Mouse (Mus musculus) MEL (cell line): ENCODE measurements around the gene Rogdi. TPM values are rescaled to one million over a fixed set of nuclear protein-coding genes. Genes with fewer than 3 reads are reported as not detected.

ENCODE experiments used
- DNase-seq: peaks from one replicate; pipeline ENCODE4 v3.0.0; 2011; ENCODE audit warnings: low read depth, low spot score
- H3K27ac ChIP-seq: 2 replicates; pipeline ENCODE4 v1.5.1; 2012; ENCODE audit warnings: low read depth, mild to moderate bottlenecking, control low read depth, low read length, moderate library complexity; ENCODE audit not compliant: control insufficient read depth
- H3K27me3 ChIP-seq, 2 experiments: fragments of 150-350 bp in 1 of 2; sonication (generic) in 1 of 2; 2 replicates each; pipeline ENCODE4 v1.6.1; 2012; ENCODE audit warnings: low read length in 2 of 2, mild to moderate bottlenecking in 2 of 2, improper control_type of control experiment in 1 of 2, moderate library complexity in 1 of 2; ENCODE audit not compliant: insufficient read depth in 2 of 2, control insufficient read depth in 1 of 2
- H3K36me3 ChIP-seq, 2 experiments: 2 replicates each; pipeline ENCODE4 v1.6.1; 2012 to 2014; ENCODE audit warnings: low read length in 2 of 2, improper control_type of control experiment in 1 of 2, inconsistent platforms in 1 of 2, mild to moderate bottlenecking in 1 of 2; ENCODE audit not compliant: insufficient read depth in 2 of 2, control insufficient read depth in 1 of 2
- H3K4me1 ChIP-seq, 2 experiments: fragments of 150-350 bp in 1 of 2; sonication (generic) in 1 of 2; 2 replicates each; pipeline ENCODE4 v1.6.1; 2012; ENCODE audit warnings: low read length in 2 of 2, improper control_type of control experiment in 1 of 2, mild to moderate bottlenecking in 1 of 2; ENCODE audit not compliant: insufficient read depth in 2 of 2, control insufficient read depth in 1 of 2
- H3K4me3 ChIP-seq, 2 experiments: fragments of 150-350 bp in 1 of 2; sonication (generic) in 1 of 2; 2 replicates each; pipeline ENCODE4 v1.5.1; 2012; ENCODE audit warnings: low read depth in 2 of 2, low read length in 2 of 2, mild to moderate bottlenecking in 2 of 2, moderate library complexity in 2 of 2, control low read depth in 1 of 2, improper control_type of control experiment in 1 of 2; ENCODE audit not compliant: control insufficient read depth in 1 of 2, insufficient read depth in 1 of 2
- H3K79me2 ChIP-seq: 2 replicates; pipeline ENCODE4 v1.6.1; 2012; ENCODE audit warnings: mild to moderate bottlenecking, low read length, moderate library complexity; ENCODE audit not compliant: control insufficient read depth, poor library complexity, insufficient read depth
- H3K9ac ChIP-seq: 2 replicates; pipeline ENCODE4 v1.6.1; 2012; ENCODE audit warnings: low read depth, mild to moderate bottlenecking, control low read depth, low read length, moderate library complexity; ENCODE audit not compliant: control insufficient read depth, poor library complexity, severe bottlenecking
- H3K9me3 ChIP-seq: fragments of 150-350 bp; sonication (generic); replicated peaks from 2 replicates; pipeline ENCODE4 v1.6.1; 2012; ENCODE audit warnings: mild to moderate bottlenecking, low read length, improper control_type of control experiment, moderate library complexity; ENCODE audit not compliant: insufficient read depth
- CHD1 ChIP-seq: IDR thresholded peaks from 2 replicates; pipeline ENCODE4 v1.6.1; 2012; ENCODE audit warnings: low read depth, mild to moderate bottlenecking, inconsistent platforms, low read length, improper control_type of control experiment
- CTCF ChIP-seq, 3 experiments: IDR thresholded peaks in 2 of 3; conservative IDR thresholded peaks in 1 of 3; 2 replicates each; pipeline ENCODE4 v1.5.1; 2011 to 2012; ENCODE audit warnings: low read length in 3 of 3, low read depth in 2 of 3, mild to moderate bottlenecking in 2 of 3, improper control_type of control experiment in 1 of 3, inconsistent platforms in 1 of 3, mixed read lengths in 1 of 3, moderate library complexity in 1 of 3; ENCODE audit not compliant: control insufficient read depth in 1 of 3, insufficient read depth in 1 of 3, poor library complexity in 1 of 3, severe bottlenecking in 1 of 3
- ELF1 ChIP-seq: IDR thresholded peaks from 2 replicates; pipeline ENCODE4 v1.6.1; 2014; ENCODE audit warnings: low read depth, mild to moderate bottlenecking, inconsistent platforms, low read length, improper control_type of control experiment, moderate library complexity
- GATA1 ChIP-seq: IDR thresholded peaks from 2 replicates; pipeline ENCODE4 v1.6.1; 2011; ENCODE audit warnings: low read depth, low read length, improper control_type of control experiment
- MAZ ChIP-seq: IDR thresholded peaks from 2 replicates; pipeline ENCODE4 v1.6.1; 2012; ENCODE audit warnings: low read depth, mild to moderate bottlenecking, inconsistent platforms, low read length, improper control_type of control experiment
- MXI1 ChIP-seq: IDR thresholded peaks from 2 replicates; pipeline ENCODE4 v1.6.1; 2011; ENCODE audit warnings: mild to moderate bottlenecking, low read depth, low read length, improper control_type of control experiment
- MYB ChIP-seq: IDR thresholded peaks from 2 replicates; pipeline ENCODE4 v1.6.1; 2011; ENCODE audit warnings: mild to moderate bottlenecking, low read depth, low read length, improper control_type of control experiment
- MYC ChIP-seq: IDR thresholded peaks from 2 replicates; pipeline ENCODE4 v1.6.1; 2011; ENCODE audit warnings: low read depth, mild to moderate bottlenecking, low read length, improper control_type of control experiment, moderate library complexity
- NELFE ChIP-seq: IDR thresholded peaks from 2 replicates; pipeline ENCODE4 v1.6.1; 2011; ENCODE audit warnings: low read depth, low read length, improper control_type of control experiment
- NRF1 ChIP-seq: IDR thresholded peaks from 2 replicates; pipeline ENCODE4 v1.6.1; 2014; ENCODE audit warnings: low read depth, mild to moderate bottlenecking, inconsistent platforms, low read length, improper control_type of control experiment, moderate library complexity; ENCODE audit not compliant: poor library complexity, insufficient read depth, severe bottlenecking
- POLR2AphosphoS2 ChIP-seq: IDR thresholded peaks from 2 replicates; pipeline ENCODE4 v1.6.1; 2011; ENCODE audit warnings: low read length, improper control_type of control experiment
- POLR2AphosphoS5 ChIP-seq: IDR thresholded peaks from 2 replicates; pipeline ENCODE4 v1.6.1; 2012; ENCODE audit warnings: low read depth, borderline replicate concordance, mild to moderate bottlenecking, inconsistent platforms, low read length, moderate library complexity, mixed read lengths
- RAD21 ChIP-seq: IDR thresholded peaks from 2 replicates; pipeline ENCODE4 v1.6.1; 2011; ENCODE audit warnings: mild to moderate bottlenecking, low read depth, low read length, improper control_type of control experiment
- SMC3 ChIP-seq: IDR thresholded peaks from 2 replicates; pipeline ENCODE4 v1.6.1; 2011; ENCODE audit warnings: low read depth, low read length, improper control_type of control experiment
- TAL1 ChIP-seq: IDR thresholded peaks from 2 replicates; pipeline ENCODE4 v1.6.1; 2012; ENCODE audit warnings: mild to moderate bottlenecking, inconsistent platforms, low read length, moderate library complexity, mixed read lengths
- TCF12 ChIP-seq: IDR thresholded peaks from 2 replicates; pipeline ENCODE4 v1.6.1; 2014; ENCODE audit warnings: low read depth, mild to moderate bottlenecking, inconsistent platforms, low read length, improper control_type of control experiment, moderate library complexity
- ZC3H11A ChIP-seq: IDR thresholded peaks from 2 replicates; pipeline ENCODE4 v1.6.1; 2012; ENCODE audit warnings: low read depth, mild to moderate bottlenecking, inconsistent platforms, low read length, improper control_type of control experiment
- ZMIZ1 ChIP-seq: IDR thresholded peaks from 2 replicates; pipeline ENCODE4 v1.6.1; 2012; ENCODE audit warnings: low read depth, mild to moderate bottlenecking, inconsistent platforms, low read length, improper control_type of control experiment, moderate library complexity
- ZNF384 ChIP-seq: IDR thresholded peaks from 2 replicates; pipeline ENCODE4 v1.6.1; 2012; ENCODE audit warnings: low read depth, mild to moderate bottlenecking, inconsistent platforms, low read length, improper control_type of control experiment
- polyA plus RNA-seq, 2 experiments: library from polyadenylated mRNA; stranded (reverse) in 1 of 2; unstranded in 1 of 2; fragments of >175 nt in 1 of 2; fragments of >200 nt in 1 of 2; gene quantifications; 2 replicates each; pipeline versions ENCODE4 v1.2.1 to v1.2.4; 2012; ENCODE audit warnings: low replicate concordance in 2 of 2, low read depth in 1 of 2; ENCODE audit not compliant: insufficient read length in 2 of 2, insufficient read depth in 1 of 2, missing spikeins in 1 of 2
- total RNA-seq: library from RNA; depleted of rRNA; stranded (reverse); fragments of 300-350 nt; gene quantifications from 2 replicates; pipeline ENCODE4 v1.2.3, GENCODE M21; 2012

Rogdi gene
- total and polyA plus RNA-seq, 3 experiments: 1.9 to 17.8 TPM; not detected in 1

DNA sequence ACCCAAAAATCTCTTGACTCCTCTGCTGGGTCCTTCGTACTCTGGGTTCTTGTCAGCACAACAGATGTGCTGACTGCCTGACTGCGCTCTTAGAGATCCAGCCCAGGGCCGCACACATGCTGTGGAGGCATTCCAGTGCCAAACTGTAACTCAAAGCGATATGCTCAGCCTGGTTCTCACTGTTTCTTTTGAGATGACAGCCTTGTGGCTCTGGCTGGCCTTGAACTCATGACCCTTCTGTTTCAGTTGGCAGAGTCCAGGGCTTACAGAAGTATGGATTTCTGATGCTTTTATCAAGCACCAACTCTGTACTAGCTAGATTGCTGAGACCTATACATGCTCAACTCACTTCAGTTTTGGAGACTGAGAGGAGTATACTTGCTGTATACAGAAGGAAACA, 20.1 kb downstream of the Rogdi start:
- H3K36me3 ChIP-seq: no peaks in the 10 kb centered on the region
- peaks cover 0 to 2% of the 10 kb centered on the region in 2 experiments; a peak in 3 of 4 replicates for H3K27me3 ChIP-seq
- no peak overlapping the region for H3K9ac ChIP-seq
- H3K9me3 ChIP-seq: no peaks in the 10 kb centered on the region
- 0 out of 4 replicates have a peak, but pooled peaks cover 0 to 4% of the 10 kb centered on the region in 2 experiments for H3K4me1 ChIP-seq
- no peak overlapping the region for H3K27ac ChIP-seq
- no peak overlapping the region for H3K4me3 ChIP-seq
- no peaks in the 10 kb centered on the region for H3K79me2 ChIP-seq
- TF ChIP-seq GATA1 (no peak), MYB (no peak), ZMIZ1 (no peak), ELF1 (no peak), MAZ (no peak), ZC3H11A (no peak), NELFE (no peak), POLR2AphosphoS2 (no peak), POLR2AphosphoS5 (no peak)
- no peak for DNase-seq

- no peak overlapping the region for H3K27ac ChIP-seq
- no peak overlapping the region for H3K9ac ChIP-seq
- no peaks in the 10 kb centered on the region for H3K36me3 ChIP-seq
- TF ChIP-seq MXI1 (no peak), ZMIZ1 (no peak), CHD1 (no peak), ZC3H11A (no peak), NRF1 (no peak), GATA1 (no peak), MYC (no peak)
- no peaks in the 10 kb centered on the region for H3K9me3 ChIP-seq
- H3K4me3 ChIP-seq: no peak overlapping the region
- H3K4me1 ChIP-seq: no peaks in the 10 kb centered on the region
- H3K79me2 ChIP-seq: no peaks in the 10 kb centered on the region
- no peak for DNase-seq
- peaks cover under 1 to 6% of the 10 kb centered on the region in 2 experiments for H3K27me3 ChIP-seq
These were observed 28.6 kb downstream of the Rogdi start for GRCm38 (mm10) chr16:4984717-4985116.

- peaks cover 0 to 6% of the 10 kb centered on the region in 2 experiments; a peak in 2 of 4 replicates for H3K27me3 ChIP-seq
- H3K4me1 ChIP-seq: no peaks in the 10 kb centered on the region
- H3K4me3 ChIP-seq: no peak overlapping the region
- H3K36me3 ChIP-seq: no peaks in the 10 kb centered on the region
- no peaks in the 10 kb centered on the region for H3K79me2 ChIP-seq
- peak; percentile 64 for DNase-seq
- no peak overlapping the region for H3K9ac ChIP-seq
- H3K9me3 ChIP-seq: no peaks in the 10 kb centered on the region
- H3K27ac ChIP-seq: no peak overlapping the region
- TF ChIP-seq SMC3: peak; percentile 92
- TF ChIP-seq CTCF (IDR thresholded peaks at IDR 0.05 in 2 of 3, conservative IDR thresholded peaks at IDR 0.05 in 1 of 3; ENCODE audit: control insufficient read depth in 1 of 3, insufficient read depth in 1 of 3, low read depth in 2 of 3, low read length in 3 of 3, poor library complexity in 1 of 3, severe bottlenecking in 1 of 3): peak; percentile 58 to 79 (median 74)
- peak; percentile 54; the same call in 1 of the 2 replicates for TF ChIP-seq ZC3H11A
- no peak for TF ChIP-seq MAZ
- TF ChIP-seq RAD21: peak; percentile 55
- TF ChIP-seq TAL1: no peak
- peak; percentile 63 for TF ChIP-seq ZNF384
- no peak for TF ChIP-seq CHD1
- no peak for TF ChIP-seq TCF12
These were observed 33.5 kb downstream of the Rogdi start for GRCm38 (mm10) chr16:4979755-4980380.
